Mouse (Mus musculus): Measurements from ENCODE around the gene Sox10.

DNA sequence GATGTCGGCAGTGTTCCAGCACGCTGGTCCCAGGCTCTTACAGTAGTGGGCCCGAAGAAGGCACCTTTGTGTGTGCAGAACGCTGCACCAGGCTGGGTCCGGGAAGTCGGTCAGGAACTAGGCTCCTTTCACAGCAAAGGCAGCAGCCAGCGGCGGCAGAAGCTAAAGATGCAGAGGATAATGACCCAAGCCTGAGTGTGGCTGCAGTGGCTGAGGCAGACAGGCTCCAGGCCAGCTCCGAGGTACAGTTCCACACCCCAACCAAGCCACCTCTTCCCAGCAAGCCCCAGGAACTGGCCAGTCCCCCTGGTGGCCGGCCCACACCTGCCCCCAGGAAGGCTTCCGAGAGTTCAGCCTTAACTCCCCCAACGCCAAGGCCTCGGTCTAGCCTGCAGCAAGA lies 42.5 kb downstream of the Sox10 start:
- TF ChIP-seq CTCF (IDR thresholded peaks at IDR 0.05; ENCODE audit: borderline replicate concordance, insufficient read depth, low read length) (no peak), POLR2A (IDR thresholded peaks at IDR 0.05; ENCODE audit: low read depth, low read length) (no peak)
